Mouse (Mus musculus) liver, postnatal 0 days (tissue): ENCODE measurements around the gene Olfr9.

Experiments used
- CTCF ChIP-seq: sonication (generic); IDR thresholded peaks from 2 replicates; pipeline ENCODE4 v1.5.1; 2016; ENCODE audit warnings: antibody characterized with exemption, low read depth
- EP300 ChIP-seq: IDR thresholded peaks from 2 replicates; pipeline ENCODE4 v1.6.1; 2016; ENCODE audit warnings: antibody characterized with exemption, low read depth, mild to moderate bottlenecking

- TF ChIP-seq CTCF (no peak), EP300 (no peak)
These were observed 39.1 kb downstream of the Olfr9 start for GRCm38 (mm10) chr10:129028343-129028742.
